Mouse (Mus musculus): ENCODE results near the gene Ctnnd2. TPM values are rescaled to one million over a fixed set of nuclear protein-coding genes. Genes with fewer than 3 reads are reported as not detected.

Ctnnd2 gene
- total and polyA plus RNA-seq, 3 experiments, result 0.10 to 0.35 (median 0.16) TPM

DNA sequence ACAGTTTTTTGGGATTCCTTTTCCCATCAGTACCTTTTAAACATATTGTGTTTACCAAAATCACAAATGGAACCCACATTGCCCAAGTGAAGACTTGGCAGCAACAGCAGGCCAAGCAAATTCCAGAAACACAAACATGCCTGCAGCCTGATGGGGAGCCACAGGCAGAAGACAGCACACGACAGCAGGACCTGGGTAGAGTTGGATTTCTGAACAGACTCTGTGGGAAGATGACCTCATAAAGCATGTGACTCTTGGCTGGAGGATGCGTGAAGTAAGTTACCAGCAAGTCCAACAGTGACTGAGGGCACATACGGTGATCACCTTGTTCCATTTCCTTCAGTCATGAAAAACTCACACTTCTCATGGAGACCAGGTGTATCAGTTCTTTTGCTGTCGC lies 43.5 kb downstream of the Ctnnd2 start:
- WGBS, result 75% methylated on average over 4 of the region's 4 CpGs
- Histone ChIP-seq H3K4me1 (ENCODE audit: control insufficient read depth, insufficient read depth, low read length) (no peaks in the 10 kb centered on the region), H3K9ac (ENCODE audit: low read depth, low read length) (no peak overlapping the region), H3K79me2 (replicated peaks; ENCODE audit: control insufficient read depth, insufficient read depth, low read length) (no peaks in the 10 kb centered on the region), H3K27ac (no peak overlapping the region), H3K4me3 (no peak overlapping the region), H3K36me3 (ENCODE audit: control insufficient read depth, insufficient read depth, low read length) (no peaks in the 10 kb centered on the region), H3K27me3 (ENCODE audit: control insufficient read depth, insufficient read depth, low read length) (no peaks in the 10 kb centered on the region)
- no peak for TF ChIP-seq EP300 (IDR thresholded peaks at IDR 0.05; ENCODE audit: insufficient read depth, low read depth, low read length)
- TF ChIP-seq POLR2A (IDR thresholded peaks at IDR 0.05; ENCODE audit: insufficient read depth, low read depth, low read length), result no peak
- no peak for TF ChIP-seq CTCF (IDR thresholded peaks at IDR 0.05)
- intact Hi-C loops (cut with DNase I), result no loop called here
- no peak for DNase-seq

DNA sequence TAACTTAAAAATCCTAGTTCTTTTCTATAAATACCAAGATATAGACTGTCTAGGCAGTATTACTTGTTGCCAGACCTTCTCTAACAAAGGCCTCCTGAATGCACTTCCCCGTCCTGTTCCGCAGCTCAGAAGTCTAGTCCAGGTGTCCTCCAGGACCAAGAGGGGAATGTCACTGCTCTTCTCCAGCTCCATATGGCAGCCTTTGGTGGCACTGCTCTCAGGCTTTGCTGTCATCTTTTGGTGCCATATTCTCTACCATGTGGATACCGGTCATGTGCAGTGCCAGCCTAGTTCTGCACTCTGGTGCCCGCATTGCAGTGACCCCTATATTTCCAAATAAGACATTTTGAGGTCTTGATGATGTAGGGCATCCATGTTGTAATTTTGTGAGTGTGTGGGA lies 56.7 kb downstream of the Ctnnd2 start:
- TF ChIP-seq POLR2A (IDR thresholded peaks at IDR 0.05; ENCODE audit: insufficient read depth, low read depth, low read length) (no peak), CTCF (IDR thresholded peaks at IDR 0.05) (no peak), EP300 (IDR thresholded peaks at IDR 0.05; ENCODE audit: insufficient read depth, low read depth, low read length) (no peak)
- 89% methylated on average over 4 of the region's 4 CpGs for WGBS
- no peaks in the 10 kb centered on the region for H3K79me2 ChIP-seq (replicated peaks; ENCODE audit: control insufficient read depth, insufficient read depth, low read length)
- H3K36me3 ChIP-seq (ENCODE audit: control insufficient read depth, insufficient read depth, low read length), result no peaks in the 10 kb centered on the region
- no peak overlapping the region for H3K9ac ChIP-seq (ENCODE audit: low read depth, low read length)
- H3K27ac ChIP-seq, result no peak overlapping the region
- DNase-seq, result no peak
- H3K4me3 ChIP-seq, result no peak overlapping the region
- H3K27me3 ChIP-seq (ENCODE audit: control insufficient read depth, insufficient read depth, low read length), result no peaks in the 10 kb centered on the region
- intact Hi-C loops (cut with DNase I), result no loop called here
- no peaks in the 10 kb centered on the region for H3K4me1 ChIP-seq (ENCODE audit: control insufficient read depth, insufficient read depth, low read length)

DNA sequence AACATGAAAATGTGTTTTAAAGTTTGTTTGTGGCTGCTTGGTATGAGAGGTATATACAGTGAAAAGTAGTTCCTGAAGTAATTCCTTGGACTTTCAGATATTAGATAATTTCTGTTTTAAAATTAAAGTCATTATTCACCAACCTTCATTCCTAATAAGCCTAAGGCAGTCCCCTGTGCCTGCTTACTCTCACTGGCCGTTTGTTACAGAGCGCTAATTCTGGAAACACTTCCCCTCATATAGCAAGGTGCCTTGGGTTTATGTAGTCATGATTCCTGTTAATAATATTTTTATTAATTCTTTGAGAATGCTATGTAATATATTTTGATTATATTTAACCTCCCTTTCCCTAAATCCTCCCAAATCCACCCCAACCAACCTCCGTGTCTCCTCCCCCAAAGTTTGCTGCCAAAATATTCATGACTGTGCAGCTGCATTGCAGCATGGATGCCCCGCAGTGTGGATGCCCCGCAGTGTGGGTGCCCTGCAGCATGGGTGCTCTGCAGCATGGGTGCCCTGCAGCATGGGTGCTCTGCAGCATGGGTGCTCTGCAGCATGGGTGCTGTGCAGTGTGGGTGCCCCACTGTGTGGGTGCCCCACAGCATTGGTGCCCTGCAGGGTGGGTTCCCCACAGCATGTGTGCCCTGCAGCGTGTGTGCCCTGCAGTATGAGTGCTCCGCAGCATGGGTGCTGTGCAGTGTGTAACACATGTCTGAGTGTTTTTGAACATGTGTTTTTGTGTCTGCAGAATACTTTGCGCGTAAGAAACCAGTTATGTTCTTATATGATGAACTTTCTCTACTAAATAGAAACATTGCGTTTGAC lies 63.0 kb downstream of the Ctnnd2 start:
- H3K27me3 ChIP-seq (ENCODE audit: control insufficient read depth, insufficient read depth, low read length), result no peaks in the 10 kb centered on the region; the same call in 1 of the 2 replicates
- H3K9ac ChIP-seq (ENCODE audit: low read depth, low read length), result no peak overlapping the region
- H3K27ac ChIP-seq, result no peak overlapping the region
- WGBS, result 86% methylated on average over 10 of the region's 10 CpGs
- H3K36me3 ChIP-seq (ENCODE audit: control insufficient read depth, insufficient read depth, low read length), result no peaks in the 10 kb centered on the region
- DNase-seq, result no peak
- H3K4me3 ChIP-seq, result no peak overlapping the region
- TF ChIP-seq POLR2A (IDR thresholded peaks at IDR 0.05; ENCODE audit: insufficient read depth, low read depth, low read length) (no peak), CTCF (IDR thresholded peaks at IDR 0.05) (no peak), EP300 (IDR thresholded peaks at IDR 0.05; ENCODE audit: insufficient read depth, low read depth, low read length) (no peak)
- intact Hi-C loops (cut with DNase I), result no loop called here
- no peaks in the 10 kb centered on the region for H3K79me2 ChIP-seq (replicated peaks; ENCODE audit: control insufficient read depth, insufficient read depth, low read length)
- H3K4me1 ChIP-seq (ENCODE audit: control insufficient read depth, insufficient read depth, low read length), result no peaks in the 10 kb centered on the region

DNA sequence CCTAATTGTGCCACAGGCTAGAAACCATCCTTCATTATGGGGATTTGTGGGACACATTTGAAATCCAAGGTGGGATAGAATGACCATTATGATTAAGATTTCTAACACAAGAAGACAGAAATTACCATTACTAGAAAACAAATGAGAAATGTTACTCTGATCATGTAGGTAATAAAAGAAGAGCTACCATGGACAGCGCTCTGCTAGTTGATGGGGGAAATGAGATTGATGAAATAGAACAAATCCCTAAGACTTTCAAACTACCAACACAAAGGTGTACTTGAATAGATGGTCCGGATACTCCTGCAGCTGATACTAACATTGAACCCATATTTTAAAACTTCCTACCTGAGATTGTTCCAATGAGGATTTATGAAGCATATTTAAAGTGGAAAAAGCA lies 68.5 kb downstream of the Ctnnd2 start:
- no peak for DNase-seq
- no peak for TF ChIP-seq EP300 (IDR thresholded peaks at IDR 0.05; ENCODE audit: insufficient read depth, low read depth, low read length)
- TF ChIP-seq CTCF (IDR thresholded peaks at IDR 0.05), result no peak
- no peak for TF ChIP-seq POLR2A (IDR thresholded peaks at IDR 0.05; ENCODE audit: insufficient read depth, low read depth, low read length)
- intact Hi-C loops (cut with DNase I), result no loop called here
- H3K4me1 ChIP-seq (ENCODE audit: control insufficient read depth, insufficient read depth, low read length), result no peaks in the 10 kb centered on the region
- no peak overlapping the region for H3K27ac ChIP-seq
- 77% methylated on average over 2 of the region's 2 CpGs for WGBS
- no peaks in the 10 kb centered on the region for H3K27me3 ChIP-seq (ENCODE audit: control insufficient read depth, insufficient read depth, low read length)
- no peak overlapping the region for H3K9ac ChIP-seq (ENCODE audit: low read depth, low read length)
- H3K36me3 ChIP-seq (ENCODE audit: control insufficient read depth, insufficient read depth, low read length), result no peaks in the 10 kb centered on the region
- H3K79me2 ChIP-seq (replicated peaks; ENCODE audit: control insufficient read depth, insufficient read depth, low read length), result no peaks in the 10 kb centered on the region
- H3K4me3 ChIP-seq, result no peak overlapping the region

DNA sequence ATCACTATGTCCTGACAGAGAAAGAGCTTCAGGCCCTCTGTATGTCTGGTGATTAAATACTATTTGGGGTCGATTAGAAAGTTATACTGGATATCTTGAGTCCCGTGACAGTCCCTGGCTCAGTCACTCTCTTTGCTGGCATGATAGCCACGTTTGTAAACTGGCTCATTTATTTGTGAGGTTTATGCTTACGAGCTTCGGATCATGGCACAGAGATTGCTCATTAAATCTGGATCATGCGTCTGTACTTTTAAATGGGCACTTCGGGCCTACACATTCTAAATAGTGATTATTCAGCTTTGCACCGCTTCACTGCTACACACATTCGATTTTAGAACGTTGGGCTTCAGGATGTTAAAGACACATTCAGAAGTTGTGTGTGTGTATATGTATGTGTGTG lies 96.4 kb downstream of the Ctnnd2 start:
- H3K79me2 ChIP-seq (replicated peaks; ENCODE audit: control insufficient read depth, insufficient read depth, low read length), result no peaks in the 10 kb centered on the region
- intact Hi-C loops (cut with DNase I), result no loop called here
- no peak for TF ChIP-seq EP300 (IDR thresholded peaks at IDR 0.05; ENCODE audit: insufficient read depth, low read depth, low read length)
- TF ChIP-seq CTCF (IDR thresholded peaks at IDR 0.05), result no peak
- no peak for TF ChIP-seq POLR2A (IDR thresholded peaks at IDR 0.05; ENCODE audit: insufficient read depth, low read depth, low read length)
- H3K9ac ChIP-seq (ENCODE audit: low read depth, low read length), result no peak overlapping the region
- no peaks in the 10 kb centered on the region for H3K27me3 ChIP-seq (ENCODE audit: control insufficient read depth, insufficient read depth, low read length)
- no peak for DNase-seq
- no peak overlapping the region for H3K27ac ChIP-seq
- 84% methylated on average over 10 of the region's 10 CpGs for WGBS
- no peaks in the 10 kb centered on the region for H3K36me3 ChIP-seq (ENCODE audit: control insufficient read depth, insufficient read depth, low read length)
- no peak overlapping the region for H3K4me3 ChIP-seq
- H3K4me1 ChIP-seq (ENCODE audit: control insufficient read depth, insufficient read depth, low read length), result no peaks in the 10 kb centered on the region

DNA sequence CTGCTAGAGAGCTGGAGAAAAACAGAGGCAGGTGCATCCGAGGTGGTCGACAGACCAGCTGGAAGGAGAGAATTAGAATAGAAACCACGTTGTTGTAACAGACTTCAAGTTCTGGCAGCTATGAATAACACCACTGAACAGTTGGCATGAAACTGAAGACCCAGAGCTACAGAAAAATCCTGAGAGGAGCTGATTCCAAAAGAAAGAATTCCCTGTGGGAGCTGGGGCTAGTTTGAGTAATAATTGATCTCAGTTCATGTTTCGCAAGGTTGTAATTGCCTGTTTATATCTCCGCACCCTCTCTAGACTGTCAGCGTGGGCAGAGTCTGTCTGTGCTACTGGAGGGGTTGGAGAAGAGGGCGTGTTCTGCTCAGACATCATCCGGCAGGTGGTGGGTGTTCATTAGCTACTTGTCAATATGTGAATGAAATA lies 98.8 kb downstream of the Ctnnd2 start:
- TF ChIP-seq CTCF (IDR thresholded peaks at IDR 0.05) (no peak), POLR2A (IDR thresholded peaks at IDR 0.05; ENCODE audit: insufficient read depth, low read depth, low read length) (no peak), EP300 (IDR thresholded peaks at IDR 0.05; ENCODE audit: insufficient read depth, low read depth, low read length) (no peak)
- no peak for DNase-seq
- 74% methylated on average over 8 of the region's 8 CpGs for WGBS
- intact Hi-C loops (cut with DNase I), result no loop called here
- H3K36me3 ChIP-seq (ENCODE audit: control insufficient read depth, insufficient read depth, low read length), result no peaks in the 10 kb centered on the region
- no peak overlapping the region for H3K27ac ChIP-seq
- no peaks in the 10 kb centered on the region for H3K79me2 ChIP-seq (replicated peaks; ENCODE audit: control insufficient read depth, insufficient read depth, low read length)
- no peak overlapping the region for H3K9ac ChIP-seq (ENCODE audit: low read depth, low read length)
- H3K27me3 ChIP-seq (ENCODE audit: control insufficient read depth, insufficient read depth, low read length), result no peaks in the 10 kb centered on the region
- no peak overlapping the region for H3K4me3 ChIP-seq
- no peaks in the 10 kb centered on the region for H3K4me1 ChIP-seq (ENCODE audit: control insufficient read depth, insufficient read depth, low read length)
